Mouse (Mus musculus) induced T-regulatory cell, adult 2 months (primary cell): ENCODE measurements at regions not wholly inside any gene's neighbourhood (a gene's known extent, or its start where the extent isn't known, plus 50 kb on each side); places are given as distances from the start of the nearest gene placed in this dataset.

Experiments used
- DNase-seq: peaks from one replicate; pipeline ENCODE4 v3.0.0-alpha.2; 2012; ENCODE audit warnings: low read depth

DNA sequence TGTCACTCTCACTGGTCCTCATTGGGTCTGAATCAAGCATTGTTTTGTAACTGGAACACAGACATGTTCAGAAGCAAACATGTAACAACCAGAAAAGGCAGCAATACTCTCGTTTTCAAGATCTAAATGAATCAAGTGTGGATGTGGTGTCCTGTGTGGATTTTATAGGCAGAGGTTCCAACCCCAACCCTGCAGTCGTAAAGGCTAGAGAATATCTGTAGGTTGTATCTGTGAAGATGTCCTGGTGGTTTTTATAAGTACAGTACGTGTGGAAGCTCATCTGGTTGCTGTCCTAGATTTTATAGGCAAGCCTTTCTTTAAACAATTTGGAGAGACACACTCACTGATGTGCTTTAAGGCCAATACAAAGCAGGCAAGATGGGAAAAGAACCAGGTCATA, 518.8 kb upstream of the Atp11b start:
- no peak for DNase-seq

GRCm38 (mm10) chr3:35235772-35236171, 518.1 kb upstream of the Atp11b start:
- DNase-seq = no peak

DNA sequence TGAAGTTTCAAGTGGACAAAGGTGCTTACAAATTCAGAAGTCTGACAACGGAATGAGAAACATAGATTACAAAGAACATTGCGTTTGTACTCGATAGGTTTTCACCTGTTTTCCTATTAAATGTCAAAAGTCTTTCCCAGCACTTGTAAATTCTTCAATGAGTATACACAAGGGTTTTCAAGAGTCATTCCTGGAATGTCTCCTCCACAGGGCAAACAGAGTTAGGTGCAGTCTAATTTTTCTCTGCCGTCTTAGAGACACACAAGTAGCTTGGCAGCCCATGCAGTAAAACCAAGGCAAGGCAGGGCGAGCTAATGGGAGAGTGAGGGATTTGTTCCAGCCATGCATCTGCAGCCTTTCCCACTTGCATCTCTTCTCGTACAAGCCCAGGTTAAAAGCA, 516.6 kb upstream of the Atp11b start:
- DNase-seq = no peak

GRCm38 (mm10) chr3:35242349-35242748, 511.6 kb upstream of the Atp11b start:
- no peak for DNase-seq

DNA sequence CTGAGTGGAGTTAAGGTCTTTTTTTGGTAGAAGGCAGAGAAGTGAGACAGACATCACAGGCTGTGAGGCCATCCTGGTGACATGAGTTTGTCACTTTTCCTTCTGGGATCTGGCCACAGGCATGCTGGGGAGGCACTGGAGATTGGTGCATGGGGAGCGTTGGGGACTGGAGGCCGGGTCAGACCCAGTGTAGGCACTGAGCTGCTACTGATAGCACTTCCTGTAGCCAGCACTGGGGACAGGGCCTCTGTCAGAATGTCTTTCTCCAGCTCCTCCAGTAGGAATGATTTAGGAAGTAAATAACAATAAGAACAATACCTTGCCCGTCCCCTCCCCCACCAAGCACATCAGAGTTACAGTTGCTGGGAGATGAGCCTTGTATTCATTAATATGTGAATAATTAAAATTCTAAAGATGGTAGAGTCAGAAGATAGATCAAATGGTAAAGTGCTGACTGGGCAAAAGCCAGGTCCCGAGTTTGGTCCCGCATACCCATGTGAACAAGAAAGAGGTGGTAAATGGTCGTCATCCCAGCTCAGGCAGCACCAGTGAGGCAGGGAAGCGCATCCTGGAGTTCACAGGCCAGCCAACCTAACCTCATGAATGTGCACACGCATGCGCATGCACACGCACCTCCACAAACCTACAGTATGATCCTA, 510.9 kb upstream of the Atp11b start:
- DNase-seq = no peak

DNA sequence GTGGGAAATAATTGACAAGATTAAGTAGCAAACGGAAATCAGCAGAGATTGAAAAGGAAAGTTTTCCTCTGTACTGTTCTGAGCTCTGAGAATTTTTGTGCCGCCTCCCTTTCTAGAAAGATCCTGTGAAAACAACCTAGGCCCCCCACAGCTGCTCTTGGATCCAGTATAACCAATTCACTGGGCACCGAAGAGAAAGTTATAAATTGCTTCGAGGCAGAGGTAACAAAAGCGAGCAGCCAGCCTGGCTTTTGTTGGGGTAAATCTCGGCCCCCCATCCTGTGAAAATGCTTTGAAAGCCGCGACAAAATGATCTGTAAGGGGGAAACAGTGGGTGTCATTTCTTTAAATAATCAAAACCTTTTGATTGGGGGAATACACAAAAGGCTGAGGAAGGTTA, 508.9 kb upstream of the Atp11b start:
- DNase-seq = no peak

DNA sequence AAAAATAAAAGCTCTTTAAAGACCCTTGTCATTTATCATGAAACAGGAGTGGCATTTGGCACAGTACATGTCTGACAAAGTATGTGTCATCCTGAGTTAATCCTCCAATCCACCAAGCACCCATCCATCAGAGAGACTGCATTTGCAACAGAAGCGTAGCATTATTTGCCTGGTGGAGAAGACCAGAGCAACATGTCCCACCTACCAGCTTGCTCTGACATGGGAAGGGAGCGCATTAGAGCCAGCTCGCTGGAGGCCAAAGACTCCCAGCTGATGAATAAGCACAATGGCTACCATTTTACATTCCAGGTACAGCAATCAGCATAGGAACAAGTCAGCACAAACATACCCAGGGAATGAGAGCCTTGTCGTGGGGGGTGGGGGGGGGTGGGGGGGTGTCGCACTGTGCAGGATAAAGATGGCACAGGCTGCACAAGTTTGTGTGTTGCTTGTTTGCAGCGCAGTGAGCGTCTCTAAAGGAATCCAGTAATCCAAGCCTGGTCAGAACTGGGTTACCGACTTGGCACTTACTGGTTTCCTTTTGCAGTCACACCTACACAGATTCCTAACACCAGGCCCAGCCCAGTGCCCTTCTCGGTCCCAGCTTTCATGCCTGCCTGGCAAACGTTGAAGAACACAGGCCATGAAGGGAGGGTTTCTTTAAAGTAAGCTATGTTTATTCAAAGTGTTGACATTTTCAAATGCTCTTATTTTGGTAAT, 507.8 kb upstream of the Atp11b start:
- no peak for DNase-seq

- no peak for DNase-seq
Observed at GRCm38 (mm10) chr3:35249160-35249559, 504.7 kb upstream of the Atp11b start.

DNA sequence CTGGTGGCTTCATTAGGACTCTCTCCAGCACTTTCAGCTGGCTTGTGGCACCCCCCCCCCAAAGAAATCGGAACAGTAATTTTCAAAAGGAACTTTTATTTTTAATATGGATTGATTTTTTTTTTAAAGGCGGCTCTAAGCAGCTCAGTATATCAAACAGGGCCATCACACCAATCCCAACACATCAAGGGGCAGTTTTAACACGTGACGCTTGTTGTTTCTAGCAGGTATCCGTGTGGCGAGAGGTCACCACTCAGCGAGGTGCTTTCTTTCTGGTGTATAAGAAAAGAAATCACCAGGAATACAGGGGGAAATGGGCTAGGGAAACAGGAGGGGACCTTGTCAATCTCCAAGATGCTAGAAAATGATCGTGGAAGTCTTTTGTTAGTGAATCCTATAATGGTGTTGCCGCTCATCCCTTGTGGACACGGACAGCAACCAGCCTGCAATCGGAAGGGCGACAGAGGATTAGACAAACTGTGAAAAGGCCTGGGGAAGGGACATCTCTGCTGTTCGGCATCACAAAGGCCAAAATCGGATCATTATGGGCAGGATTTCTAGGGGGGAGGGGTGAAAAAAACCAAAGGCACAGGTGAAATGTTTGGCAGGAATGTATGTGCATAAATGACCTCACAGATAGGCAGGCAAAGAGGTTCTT, 503.7 kb upstream of the Atp11b start:
- no peak for DNase-seq

DNA sequence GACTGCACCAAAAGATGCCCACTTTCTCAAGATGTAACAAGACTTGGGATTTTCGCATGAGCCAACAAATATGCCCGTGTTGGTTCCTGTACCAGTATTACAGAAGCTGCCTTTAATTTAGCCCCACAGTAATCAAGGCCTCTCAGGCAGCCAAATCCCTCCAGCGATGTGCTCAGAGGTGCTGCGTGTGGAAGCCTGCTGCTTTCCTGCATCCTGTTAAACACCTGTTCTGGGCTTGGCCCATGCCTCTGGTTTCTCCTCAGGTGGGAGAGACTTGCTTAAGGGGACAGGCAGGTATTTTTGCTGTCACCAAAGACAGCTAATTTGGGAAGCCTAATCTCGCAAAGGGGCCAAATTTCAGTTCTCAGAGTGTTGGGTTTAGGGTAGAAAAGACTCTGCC, 500.0 kb upstream of the Atp11b start:
- DNase-seq = no peak

GRCm38 (mm10) chr3:35260936-35261335, 493.0 kb upstream of the Atp11b start:
- DNase-seq = no peak

DNA sequence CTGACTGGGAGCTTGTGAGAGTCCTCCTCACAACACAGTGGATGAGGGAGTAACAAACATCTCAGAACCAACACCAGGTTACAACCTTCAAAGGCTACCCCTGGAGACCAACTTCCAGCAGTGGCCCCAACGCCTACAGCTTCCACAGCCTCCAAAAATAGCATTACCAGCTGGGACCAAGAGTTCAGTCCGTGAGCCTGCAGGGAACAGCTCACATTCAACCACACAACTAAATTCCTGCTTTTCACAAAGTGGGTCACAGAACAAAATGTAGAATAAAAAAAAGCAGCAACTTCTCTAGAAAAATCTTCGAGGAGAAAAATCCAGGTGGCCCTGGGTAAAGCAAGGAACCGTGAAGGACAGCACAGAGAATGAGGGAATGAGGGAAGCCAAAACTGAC, 485.0 kb upstream of the Atp11b start:
- no peak for DNase-seq

DNA sequence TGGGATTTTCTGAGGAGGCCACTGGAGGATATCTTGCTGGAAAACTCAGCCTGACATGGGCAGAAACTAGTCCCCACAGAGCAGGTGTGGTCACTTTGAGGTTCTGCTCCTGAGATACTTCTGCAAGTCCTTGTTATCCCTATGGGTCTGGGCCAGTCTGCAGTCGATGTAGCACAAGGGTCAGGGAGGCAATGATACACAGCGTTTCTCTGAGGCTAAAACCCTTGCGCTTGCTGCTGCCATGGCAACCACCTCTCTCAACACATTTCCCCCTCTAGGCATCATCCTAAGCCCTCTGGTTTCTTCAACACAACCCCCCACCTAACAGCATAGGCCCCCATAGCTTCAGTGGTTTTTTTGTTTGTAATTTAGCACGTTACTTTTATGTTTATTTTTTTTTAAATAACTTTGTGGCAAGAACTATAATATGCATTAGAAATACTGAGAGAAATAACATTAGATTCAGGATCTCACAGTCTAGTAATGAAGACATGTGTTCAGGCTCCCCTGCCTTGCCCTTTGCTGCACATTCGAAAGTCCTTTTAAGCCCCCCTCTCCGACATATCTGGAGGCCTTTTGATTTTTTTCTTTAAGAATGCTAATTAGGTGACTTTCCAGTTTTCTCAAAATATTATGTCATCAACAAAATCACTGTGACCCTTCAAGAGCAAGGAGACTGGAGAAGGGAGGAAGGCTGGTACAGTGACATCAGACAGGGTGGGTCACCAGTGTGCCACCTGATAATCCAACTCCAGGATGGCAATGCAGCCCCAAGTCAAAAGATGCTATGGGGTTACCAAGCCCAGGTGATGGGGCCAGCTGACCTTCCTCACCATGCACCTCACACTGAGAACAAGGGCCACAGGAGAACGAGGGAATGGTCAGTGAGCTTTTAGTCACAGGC, 483.7 kb upstream of the Atp11b start:
- DNase-seq = no peak

DNA sequence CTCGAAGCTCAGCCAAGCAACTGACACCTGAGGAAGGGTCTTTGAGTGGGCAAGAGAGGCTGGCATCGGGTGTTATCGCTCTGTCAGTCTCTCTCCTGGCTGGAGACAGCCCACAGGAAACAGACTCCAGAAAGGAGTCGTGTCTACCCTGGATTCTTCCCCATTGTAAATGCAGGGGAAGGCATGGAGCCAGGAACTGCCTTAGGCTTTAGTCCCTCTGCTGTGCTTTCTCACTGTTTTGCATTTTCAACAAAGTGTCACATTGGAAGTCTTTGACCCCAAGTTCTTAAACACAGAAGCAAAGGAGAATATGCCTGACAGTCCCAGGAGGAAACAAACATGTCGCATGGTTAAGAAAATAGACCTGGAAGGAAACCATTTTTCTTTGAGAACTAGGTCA, 480.4 kb upstream of the Atp11b start:
- DNase-seq = no peak

DNA sequence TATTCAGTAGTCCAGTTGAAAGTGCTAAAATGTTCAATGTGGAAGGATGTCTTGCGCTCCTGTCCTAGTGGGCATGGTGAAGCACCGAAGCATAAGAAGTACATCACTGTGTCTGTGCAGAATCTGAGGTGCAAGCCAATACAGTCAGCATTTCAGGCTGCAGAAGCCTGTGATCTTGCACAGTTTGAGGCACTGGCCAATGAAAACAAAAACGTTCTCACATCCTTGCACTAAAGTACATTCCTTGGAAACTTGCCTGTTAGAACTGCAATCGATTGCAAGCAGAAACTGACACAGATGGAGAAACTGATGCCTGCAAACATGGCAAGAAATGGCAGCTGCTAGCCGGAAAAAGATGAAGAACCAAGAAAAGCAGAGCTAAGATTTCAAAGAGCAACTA, 472.9 kb upstream of the Atp11b start:
- no peak for DNase-seq

DNA sequence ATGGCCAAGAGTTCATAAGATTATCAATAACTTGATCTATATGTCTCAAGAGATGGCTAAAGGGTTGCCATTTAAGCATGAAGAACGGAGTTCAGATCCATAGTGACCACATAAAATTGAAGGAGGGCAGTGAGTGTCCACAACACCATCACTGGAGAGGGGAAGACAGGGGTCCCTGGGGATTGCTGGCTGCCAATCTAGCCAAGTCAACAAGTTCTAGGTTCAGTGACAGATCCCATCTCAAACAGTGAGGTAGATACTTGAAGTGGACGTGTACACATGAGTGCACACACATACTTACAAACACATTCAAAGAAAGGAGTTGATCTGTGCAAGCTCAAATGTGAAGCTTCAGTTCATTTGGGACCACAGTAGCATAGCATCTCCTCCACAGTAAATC, 471.8 kb upstream of the Atp11b start:
- DNase-seq = no peak

DNA sequence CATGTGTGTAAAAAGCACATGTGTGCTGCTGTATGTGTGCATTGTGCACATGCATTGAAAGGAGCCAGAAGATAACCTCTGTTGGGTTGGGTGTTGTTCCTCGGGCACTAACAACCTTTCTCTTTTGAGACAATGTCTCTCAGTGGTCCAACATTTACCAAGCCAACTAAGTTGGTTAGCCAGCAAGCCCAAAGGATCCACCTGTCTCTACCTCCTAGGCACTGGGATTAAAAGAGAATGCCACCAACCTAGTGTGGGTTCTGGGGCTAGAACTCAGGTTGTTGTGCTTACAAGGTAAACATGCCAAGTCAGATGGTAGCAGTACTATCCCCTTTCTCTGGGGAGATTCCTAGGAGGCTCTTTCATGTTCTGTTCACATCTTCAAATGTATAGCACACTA, 459.1 kb upstream of the Atp11b start:
- DNase-seq = no peak

- no peak for DNase-seq
Observed at GRCm38 (mm10) chr3:35295746-35296145, 458.2 kb upstream of the Atp11b start.

DNA sequence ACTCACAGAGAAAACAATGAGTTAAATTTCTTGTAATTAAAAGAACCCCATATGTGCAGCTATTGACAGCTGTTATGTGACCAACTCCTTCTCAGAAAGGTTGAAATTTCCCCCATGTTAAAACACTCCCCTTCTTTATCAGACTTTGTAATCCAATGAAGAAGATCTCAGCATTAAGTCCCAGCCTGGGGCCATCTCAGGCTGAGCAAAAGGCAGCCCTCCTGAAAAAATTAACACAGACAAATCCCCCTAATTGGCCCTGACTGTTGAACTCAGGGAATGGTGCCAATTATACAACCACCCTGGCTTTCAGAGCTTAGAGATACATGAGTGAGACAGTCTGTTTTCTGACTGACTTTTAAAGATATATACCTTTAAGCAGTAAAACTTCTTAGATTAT, 454.9 kb upstream of the Atp11b start:
- no peak for DNase-seq

DNA sequence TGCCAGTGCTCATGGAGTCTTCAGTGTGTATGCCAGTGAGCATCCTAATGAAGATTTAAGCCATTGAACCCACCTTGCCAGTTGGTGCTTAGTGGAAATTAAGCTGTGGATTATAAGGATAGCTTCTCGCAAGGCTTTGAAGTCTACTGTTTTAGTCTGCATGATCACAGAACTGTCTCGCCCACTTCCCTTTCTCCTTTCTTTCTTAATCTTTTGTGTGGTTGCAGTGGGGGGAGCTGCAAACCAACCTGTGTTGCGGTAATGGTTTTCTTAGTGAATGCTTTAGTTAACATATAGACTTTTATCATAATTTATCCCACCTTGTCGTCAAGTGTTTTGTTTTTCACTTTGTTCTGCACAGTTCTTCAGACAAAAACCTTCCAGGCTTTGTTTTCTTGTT, 447.9 kb upstream of the Atp11b start:
- no peak for DNase-seq

- no peak for DNase-seq
Observed at GRCm38 (mm10) chr3:35314177-35314576, 439.7 kb upstream of the Atp11b start.

DNA sequence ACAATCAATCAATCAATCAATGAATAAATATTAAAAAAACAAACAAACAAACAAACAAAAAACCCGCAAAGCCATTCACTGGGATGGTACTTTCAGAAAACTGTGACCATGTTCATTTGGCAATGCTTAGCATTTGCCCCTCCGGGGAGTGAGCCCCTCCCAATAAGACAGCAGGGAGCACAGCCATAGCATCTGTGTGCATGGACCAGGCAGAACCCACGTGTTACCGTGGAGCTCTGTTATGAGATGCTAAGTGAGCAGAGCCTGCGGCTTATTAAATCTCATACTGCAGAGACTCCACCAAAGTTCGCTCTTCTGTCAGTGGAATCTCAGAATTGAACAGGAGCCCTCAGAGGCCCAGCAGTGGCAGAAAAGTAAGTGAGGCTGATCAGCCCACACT, 438.7 kb upstream of the Atp11b start:
- no peak for DNase-seq

GRCm38 (mm10) chr3:35318348-35318747, 435.6 kb upstream of the Atp11b start:
- peak; percentile 68 for DNase-seq
